Mouse (Mus musculus): ENCODE measurements at regions not wholly inside any gene's neighbourhood (a gene's known extent, or its start where the extent isn't known, plus 50 kb on each side); places are given as distances from the start of the nearest gene placed in this dataset.
A peak's percentile ranks its signal among the peaks of the same experiment; 100 is the strongest.

- no peak for DNase-seq
These were observed 157.0 kb upstream of the Kirrel3 start for GRCm38 (mm10) chr9:34328723-34329122.

GRCm38 (mm10) chr9:34334112-34334511 lies 151.6 kb upstream of the Kirrel3 start:
- no peak for DNase-seq

- DNase-seq = no peak
These were observed 150.9 kb upstream of the Kirrel3 start for GRCm38 (mm10) chr9:34334555-34335468.

- DNase-seq = no peak
These were observed 137.3 kb upstream of the Kirrel3 start for GRCm38 (mm10) chr9:34348442-34348841.

- DNase-seq = no peak
These were observed 135.7 kb upstream of the Kirrel3 start for GRCm38 (mm10) chr9:34349997-34350396.

- DNase-seq = no peak
These were observed 131.9 kb upstream of the Kirrel3 start for GRCm38 (mm10) chr9:34353744-34354143.

GRCm38 (mm10) chr9:34354723-34355316 lies 130.9 kb upstream of the Kirrel3 start:
- DNase-seq = no peak

- no peak for DNase-seq
These were observed 114.9 kb upstream of the Kirrel3 start for GRCm38 (mm10) chr9:34370686-34371398.

GRCm38 (mm10) chr9:34375187-34375586 lies 110.5 kb upstream of the Kirrel3 start:
- no peak for DNase-seq

GRCm38 (mm10) chr9:34380008-34380407 lies 105.7 kb upstream of the Kirrel3 start:
- no peak for DNase-seq

GRCm38 (mm10) chr9:34381601-34382000 lies 104.1 kb upstream of the Kirrel3 start:
- no peak for DNase-seq

- no peak for DNase-seq
These were observed 103.5 kb upstream of the Kirrel3 start for GRCm38 (mm10) chr9:34382208-34382607.

- no peak for DNase-seq
These were observed 99.6 kb upstream of the Kirrel3 start for GRCm38 (mm10) chr9:34386071-34386470.

GRCm38 (mm10) chr9:34393042-34393441 lies 92.7 kb upstream of the Kirrel3 start:
- no peak for DNase-seq

GRCm38 (mm10) chr9:34395839-34396804 lies 89.6 kb upstream of the Kirrel3 start:
- DNase-seq = no peak

- DNase-seq = no peak
These were observed 74.0 kb upstream of the Kirrel3 start for GRCm38 (mm10) chr9:34411699-34412098.

- DNase-seq = no peak
These were observed 69.5 kb upstream of the Kirrel3 start for GRCm38 (mm10) chr9:34416153-34416552.

- peak in 1 of 2 experiments; percentile 20 for DNase-seq
These were observed 67.6 kb upstream of the Kirrel3 start for GRCm38 (mm10) chr9:34418100-34418499.

GRCm38 (mm10) chr9:34421956-34422355 lies 63.7 kb upstream of the Kirrel3 start:
- DNase-seq = no peak

- DNase-seq = no peak
These were observed 62.6 kb upstream of the Kirrel3 start for GRCm38 (mm10) chr9:34423062-34423461.

- DNase-seq = no peak
These were observed 59.1 kb upstream of the Kirrel3 start for GRCm38 (mm10) chr9:34426589-34426988.

GRCm38 (mm10) chr9:34427711-34428110 lies 58.0 kb upstream of the Kirrel3 start:
- DNase-seq = peak in 1 of 2 experiments; percentile 57

Data from cerebellum, postnatal 25 days (tissue).